Mouse (Mus musculus): ENCODE data around the gene Grid1. TPM values are rescaled to one million over a fixed set of nuclear protein-coding genes. Genes with fewer than 3 reads are reported as not detected.

Gene Grid1
- polyA plus RNA-seq, 1 experiment from 2014 or later, result 0.76 TPM

DNA sequence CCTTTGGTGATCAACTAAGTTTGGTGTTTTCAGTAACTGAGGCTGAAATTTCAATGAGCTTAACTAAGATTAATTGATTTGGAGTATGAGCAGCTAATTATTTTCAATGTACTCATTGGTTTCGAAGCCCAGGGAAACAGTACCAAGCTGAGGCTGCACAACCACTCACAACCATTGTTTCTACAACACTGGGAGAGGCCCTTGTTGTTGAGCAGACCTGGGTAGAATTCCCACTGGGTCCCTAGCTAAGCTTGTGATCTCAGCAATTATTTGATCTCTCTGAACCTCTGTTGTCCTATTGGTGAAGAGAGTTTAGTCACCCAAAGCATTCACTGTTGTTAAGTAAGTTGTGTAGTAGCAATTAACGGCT lies 293.4 kb downstream of the Grid1 start:
- Histone ChIP-seq H3K9me3 (ENCODE audit: control insufficient read depth, low read length) (no peaks in the 10 kb centered on the region), H3K36me3 (ENCODE audit: control insufficient read depth, insufficient read depth, low read length) (no peaks in the 10 kb centered on the region), H3K9ac (ENCODE audit: low read depth, low read length) (no peak overlapping the region), H3K27me3 (ENCODE audit: control insufficient read depth, insufficient read depth, low read length) (no peaks in the 10 kb centered on the region), H3K4me2 (replicated peaks; ENCODE audit: low read depth, low read length) (no peak overlapping the region), H3K27ac (ENCODE audit: low read depth, low read length) (no peak overlapping the region), H3K4me3 (ENCODE audit: low read length) (no peak overlapping the region), H3K4me1 (ENCODE audit: control insufficient read depth, insufficient read depth, low read length) (no peaks in the 10 kb centered on the region)
- 79% methylated on average over 2 of the region's 2 CpGs for WGBS
- ATAC-seq (ENCODE audit: low FRiP score, low TSS enrichment), result no peak

DNA sequence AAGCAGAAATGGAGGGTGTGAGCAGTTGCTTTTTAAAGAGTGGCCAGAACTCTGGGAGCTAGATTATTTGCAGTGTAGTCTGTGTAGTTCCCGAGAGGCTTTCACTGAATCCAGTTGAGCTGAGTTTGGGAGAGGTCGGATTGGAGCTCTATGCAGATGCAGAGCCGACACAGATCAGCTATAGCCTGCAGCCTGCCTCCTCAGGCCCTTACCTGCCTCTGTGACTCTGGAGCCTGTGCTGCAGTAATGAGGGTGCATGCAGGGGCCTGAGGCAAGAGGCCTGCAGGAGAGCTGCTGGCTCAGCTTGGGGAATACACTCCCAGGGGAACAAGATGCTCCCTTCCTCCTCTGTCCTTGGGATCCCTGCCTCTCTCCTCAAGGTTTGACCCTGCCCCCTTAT lies 296.0 kb downstream of the Grid1 start:
- ATAC-seq (ENCODE audit: low FRiP score, low TSS enrichment), result no peak

DNA sequence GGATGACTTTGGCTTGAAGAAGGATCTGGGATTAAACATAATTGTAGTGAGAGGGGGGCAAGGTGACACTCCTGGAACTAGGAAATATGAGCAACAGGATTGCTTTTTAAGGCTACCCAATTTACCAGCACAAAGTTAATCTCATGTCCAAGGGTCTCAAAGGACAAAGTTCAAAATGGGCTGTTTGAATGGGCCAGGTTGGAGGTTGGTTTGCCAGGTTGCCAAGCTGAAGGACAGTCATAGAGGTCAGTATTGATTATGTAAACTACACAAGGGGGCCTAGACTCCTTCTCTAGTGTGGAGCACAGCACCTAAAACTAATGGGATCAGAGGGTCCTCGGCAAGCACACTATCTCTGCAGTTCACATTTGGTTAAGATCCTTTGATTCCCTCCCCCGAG lies 300.2 kb downstream of the Grid1 start:
- Histone ChIP-seq H3K4me1 (ENCODE audit: control insufficient read depth, insufficient read depth, low read length) (no peaks in the 10 kb centered on the region), H3K9ac (ENCODE audit: low read depth, low read length) (no peak overlapping the region), H3K27me3 (ENCODE audit: control insufficient read depth, insufficient read depth, low read length) (no peaks in the 10 kb centered on the region), H3K9me3 (ENCODE audit: control insufficient read depth, low read length) (no peaks in the 10 kb centered on the region), H3K4me2 (replicated peaks; ENCODE audit: low read depth, low read length) (no peak overlapping the region), H3K27ac (ENCODE audit: low read depth, low read length) (no peak overlapping the region), H3K4me3 (ENCODE audit: low read length) (no peak overlapping the region), H3K36me3 (ENCODE audit: control insufficient read depth, insufficient read depth, low read length) (no peaks in the 10 kb centered on the region)
- 40% methylated on average over 2 of the region's 2 CpGs for WGBS
- no peak for ATAC-seq (ENCODE audit: low FRiP score, low TSS enrichment)

More for the DNA sequence above, 296.0 kb downstream of the Grid1 start:
- Histone ChIP-seq H3K27ac (ENCODE audit: low read depth, low read length) (no peak overlapping the region), H3K9ac (ENCODE audit: low read depth, low read length) (no peak overlapping the region), H3K36me3 (ENCODE audit: control insufficient read depth, insufficient read depth, low read length) (no peaks in the 10 kb centered on the region), H3K4me2 (replicated peaks; ENCODE audit: low read depth, low read length) (no peak overlapping the region), H3K27me3 (ENCODE audit: control insufficient read depth, insufficient read depth, low read length) (no peaks in the 10 kb centered on the region), H3K4me3 (ENCODE audit: low read length) (no peak overlapping the region), H3K4me1 (ENCODE audit: control insufficient read depth, insufficient read depth, low read length) (no peaks in the 10 kb centered on the region), H3K9me3 (ENCODE audit: control insufficient read depth, low read length) (no peaks in the 10 kb centered on the region)
- WGBS, result 83% methylated on average over 3 of the region's 3 CpGs

DNA sequence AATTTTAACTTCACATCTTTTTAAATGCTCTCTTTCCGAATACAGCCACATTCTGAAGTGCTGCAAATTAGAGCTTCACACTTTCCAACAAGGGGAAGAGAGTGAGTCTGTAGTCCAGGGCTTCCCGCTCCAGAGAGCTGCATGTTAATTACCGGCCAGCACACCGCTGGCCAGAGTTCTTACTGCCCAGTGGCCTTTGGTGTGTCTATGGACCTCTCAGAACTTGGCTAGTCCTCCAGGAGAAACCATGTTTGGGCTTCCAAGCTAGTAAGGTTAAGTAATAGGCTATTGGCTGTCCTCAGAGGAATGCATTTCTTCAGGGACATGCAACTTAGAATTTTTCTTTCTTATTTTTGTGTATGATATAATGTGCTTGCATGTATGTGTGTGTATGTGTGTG lies 301.0 kb downstream of the Grid1 start:
- WGBS, result 64% methylated on average over 4 of the region's 4 CpGs
- Histone ChIP-seq H3K4me2 (replicated peaks; ENCODE audit: low read depth, low read length) (no peak overlapping the region), H3K27me3 (ENCODE audit: control insufficient read depth, insufficient read depth, low read length) (no peaks in the 10 kb centered on the region)

DNA sequence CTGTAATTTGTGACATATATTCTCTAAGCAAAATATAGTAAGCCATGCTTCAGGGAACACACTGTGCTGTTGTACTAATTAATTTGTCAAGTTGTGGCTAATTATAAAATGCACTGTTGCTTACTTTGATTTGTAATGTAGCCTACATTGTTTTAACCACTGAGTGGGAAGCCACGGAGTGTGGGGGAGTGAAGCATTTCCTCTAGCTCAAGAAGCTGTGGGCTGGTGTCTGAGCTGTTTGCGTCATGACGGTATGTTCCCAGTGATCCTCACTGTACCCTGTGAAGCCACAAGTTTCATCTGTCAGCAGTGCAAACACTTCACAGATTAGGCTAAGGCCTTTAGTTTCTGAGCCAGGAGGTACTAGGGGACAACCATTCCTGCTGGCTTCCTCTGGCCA lies 302.2 kb downstream of the Grid1 start:
- H3K27ac ChIP-seq (ENCODE audit: low read depth, low read length), result no peak overlapping the region
- H3K27me3 ChIP-seq (ENCODE audit: control insufficient read depth, insufficient read depth, low read length), result no peaks in the 10 kb centered on the region
- H3K9me3 ChIP-seq (ENCODE audit: control insufficient read depth, low read length), result no peaks in the 10 kb centered on the region
- no peaks in the 10 kb centered on the region for H3K36me3 ChIP-seq (ENCODE audit: control insufficient read depth, insufficient read depth, low read length)
- no peak overlapping the region for H3K4me3 ChIP-seq (ENCODE audit: low read length)
- no peak for ATAC-seq (ENCODE audit: low FRiP score, low TSS enrichment)
- WGBS, result 48% methylated on average over 3 of the region's 3 CpGs
- no peak overlapping the region for H3K4me2 ChIP-seq (replicated peaks; ENCODE audit: low read depth, low read length)
- no peaks in the 10 kb centered on the region for H3K4me1 ChIP-seq (ENCODE audit: control insufficient read depth, insufficient read depth, low read length)
- H3K9ac ChIP-seq (ENCODE audit: low read depth, low read length), result no peak overlapping the region

More for the DNA sequence above, 301.0 kb downstream of the Grid1 start:
- H3K9ac ChIP-seq (ENCODE audit: low read depth, low read length), result no peak overlapping the region
- no peaks in the 10 kb centered on the region for H3K4me1 ChIP-seq (ENCODE audit: control insufficient read depth, insufficient read depth, low read length)
- no peaks in the 10 kb centered on the region for H3K9me3 ChIP-seq (ENCODE audit: control insufficient read depth, low read length)
- no peak overlapping the region for H3K4me3 ChIP-seq (ENCODE audit: low read length)
- H3K27ac ChIP-seq (ENCODE audit: low read depth, low read length), result no peak overlapping the region
- no peak for ATAC-seq (ENCODE audit: low FRiP score, low TSS enrichment)
- no peaks in the 10 kb centered on the region for H3K36me3 ChIP-seq (ENCODE audit: control insufficient read depth, insufficient read depth, low read length)

DNA sequence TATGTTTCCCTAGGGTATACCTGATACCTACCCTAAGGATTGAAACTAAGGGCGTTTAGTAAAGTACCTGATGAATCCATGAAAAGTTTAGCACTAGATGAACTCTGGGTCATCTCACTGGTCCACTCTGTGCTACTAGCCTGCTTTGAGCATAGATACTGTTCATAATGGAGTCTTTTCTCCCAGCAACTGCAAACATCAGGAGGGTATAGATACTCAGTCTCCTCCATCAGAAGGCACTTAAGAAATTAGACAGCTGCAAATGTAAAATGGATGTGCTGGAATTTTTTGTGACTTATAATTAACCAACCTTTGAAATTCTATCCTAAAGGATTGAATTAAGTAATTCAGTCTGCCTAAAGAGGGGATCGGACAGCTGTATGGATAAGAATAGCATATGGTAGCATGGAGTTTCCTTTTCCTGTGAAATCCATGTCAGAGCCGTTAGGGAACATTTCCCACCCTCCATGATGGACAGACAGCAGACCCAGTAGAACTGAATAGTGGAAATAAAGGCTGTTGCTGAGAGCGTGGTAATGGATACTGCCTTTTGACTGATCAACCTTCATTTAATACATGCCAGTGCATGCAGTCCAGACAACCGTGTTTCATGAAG lies 303.5 kb downstream of the Grid1 start:
- no peak for ATAC-seq (ENCODE audit: low FRiP score, low TSS enrichment)
- Histone ChIP-seq H3K27ac (ENCODE audit: low read depth, low read length) (no peak overlapping the region), H3K9ac (ENCODE audit: low read depth, low read length) (no peak overlapping the region), H3K4me1 (ENCODE audit: control insufficient read depth, insufficient read depth, low read length) (no peaks in the 10 kb centered on the region), H3K4me3 (ENCODE audit: low read length) (no peak overlapping the region), H3K4me2 (replicated peaks; ENCODE audit: low read depth, low read length) (no peak overlapping the region), H3K27me3 (ENCODE audit: control insufficient read depth, insufficient read depth, low read length) (no peaks in the 10 kb centered on the region), H3K36me3 (ENCODE audit: control insufficient read depth, insufficient read depth, low read length) (no peaks in the 10 kb centered on the region), H3K9me3 (ENCODE audit: control insufficient read depth, low read length) (no peaks in the 10 kb centered on the region)
- 89% methylated on average over 5 of the region's 5 CpGs for WGBS

DNA sequence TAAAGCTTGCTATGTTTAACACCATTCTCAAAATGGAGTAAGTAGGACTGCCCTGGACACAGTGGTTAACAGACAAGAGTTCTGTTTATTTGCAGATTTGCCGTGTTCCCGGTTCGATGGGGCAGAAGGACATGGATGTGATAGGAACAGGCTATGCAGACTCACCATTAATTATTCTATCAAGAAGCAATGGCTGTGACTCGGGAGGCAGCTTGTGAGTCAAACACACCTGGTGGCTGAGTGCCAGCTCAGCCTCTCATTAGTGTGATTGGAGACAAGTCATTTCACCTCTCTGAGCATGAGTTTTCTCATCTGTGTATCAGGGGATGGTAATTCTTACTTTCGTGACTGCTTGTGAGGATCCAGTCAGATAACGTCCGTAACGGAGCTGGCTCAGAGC lies 307.7 kb downstream of the Grid1 start:
- Histone ChIP-seq H3K36me3 (ENCODE audit: control insufficient read depth, insufficient read depth, low read length) (no peaks in the 10 kb centered on the region), H3K4me1 (ENCODE audit: control insufficient read depth, insufficient read depth, low read length) (no peaks in the 10 kb centered on the region), H3K9ac (ENCODE audit: low read depth, low read length) (no peak overlapping the region), H3K9me3 (ENCODE audit: control insufficient read depth, low read length) (no peaks in the 10 kb centered on the region), H3K4me3 (ENCODE audit: low read length) (no peak overlapping the region), H3K27ac (ENCODE audit: low read depth, low read length) (no peak overlapping the region), H3K27me3 (ENCODE audit: control insufficient read depth, insufficient read depth, low read length) (no peaks in the 10 kb centered on the region), H3K4me2 (replicated peaks; ENCODE audit: low read depth, low read length) (no peak overlapping the region)
- no peak for ATAC-seq (ENCODE audit: low FRiP score, low TSS enrichment)
- 93% methylated on average over 8 of the region's 8 CpGs for WGBS

DNA sequence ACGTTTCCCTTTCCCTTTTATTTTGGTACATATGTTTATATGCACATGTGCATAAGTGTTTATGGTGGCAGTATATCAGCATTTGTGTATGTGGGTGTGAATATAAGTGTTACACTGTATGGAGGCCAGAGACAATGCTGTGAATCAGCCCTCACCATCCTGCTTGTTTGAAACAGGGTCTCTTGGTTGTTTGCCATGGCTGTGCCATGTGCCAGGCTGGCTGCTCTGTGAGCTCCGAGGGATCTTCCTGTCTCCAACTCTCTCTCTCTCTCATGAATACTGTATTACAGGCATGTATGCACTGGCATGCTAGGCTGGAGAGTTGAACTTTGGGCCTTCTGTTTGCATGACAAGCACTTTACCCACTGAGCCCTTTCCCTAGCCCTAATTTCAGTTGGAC lies 315.1 kb downstream of the Grid1 start:
- Histone ChIP-seq H3K36me3 (ENCODE audit: control insufficient read depth, insufficient read depth, low read length) (no peaks in the 10 kb centered on the region), H3K9me3 (ENCODE audit: control insufficient read depth, low read length) (no peaks in the 10 kb centered on the region), H3K9ac (ENCODE audit: low read depth, low read length) (no peak overlapping the region), H3K4me1 (ENCODE audit: control insufficient read depth, insufficient read depth, low read length) (no peaks in the 10 kb centered on the region), H3K27ac (ENCODE audit: low read depth, low read length) (no peak overlapping the region), H3K4me2 (replicated peaks; ENCODE audit: low read depth, low read length) (no peak overlapping the region), H3K4me3 (ENCODE audit: low read length) (no peak overlapping the region), H3K27me3 (ENCODE audit: control insufficient read depth, insufficient read depth, low read length) (no peaks in the 10 kb centered on the region)
- no peak for ATAC-seq (ENCODE audit: low FRiP score, low TSS enrichment)
- 88% methylated on average over 2 of the region's 2 CpGs for WGBS

DNA sequence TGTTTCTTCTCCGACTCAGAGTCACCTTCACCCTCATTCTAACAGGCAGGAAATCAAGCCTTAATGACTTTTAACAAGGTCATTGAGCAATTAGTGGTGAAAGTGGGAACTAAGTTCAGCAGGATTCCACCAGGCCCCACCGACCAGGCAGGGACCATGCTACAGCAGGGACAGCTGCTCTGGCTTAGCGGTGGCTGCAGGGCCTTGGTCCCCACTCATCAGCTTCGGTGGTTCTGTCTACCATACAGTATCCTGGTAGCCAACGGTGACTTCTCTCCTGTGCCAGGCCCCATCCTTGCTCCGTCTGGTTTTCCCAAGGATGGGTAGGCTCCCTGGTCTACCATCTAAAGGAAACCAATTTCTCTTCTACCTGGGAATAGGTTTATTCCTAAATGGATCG lies 318.2 kb downstream of the Grid1 start:
- Histone ChIP-seq H3K4me3 (ENCODE audit: low read length) (no peak overlapping the region), H3K27me3 (ENCODE audit: control insufficient read depth, insufficient read depth, low read length) (no peaks in the 10 kb centered on the region), H3K9ac (ENCODE audit: low read depth, low read length) (no peak overlapping the region), H3K4me2 (replicated peaks; ENCODE audit: low read depth, low read length) (no peak overlapping the region), H3K27ac (ENCODE audit: low read depth, low read length) (no peak overlapping the region), H3K9me3 (ENCODE audit: control insufficient read depth, low read length) (no peaks in the 10 kb centered on the region), H3K36me3 (ENCODE audit: control insufficient read depth, insufficient read depth, low read length) (no peaks in the 10 kb centered on the region), H3K4me1 (ENCODE audit: control insufficient read depth, insufficient read depth, low read length) (no peaks in the 10 kb centered on the region)
- WGBS, result 71% methylated on average over 7 of the region's 7 CpGs
- no peak for ATAC-seq (ENCODE audit: low FRiP score, low TSS enrichment)

All from kidney, embryonic 14.5 days (tissue).